Mouse (Mus musculus): ENCODE measurements around the gene Kndc1.

Gene Kndc1

GRCm38 (mm10) chr7:139905261-139905660, 10.8 kb downstream of the Kndc1 start:
- DNase-seq (ENCODE audit: low read depth, low spot score), result no peak

- peak; percentile 76 for DNase-seq (ENCODE audit: low read depth, low spot score)
These were observed 11.2 kb downstream of the Kndc1 start for GRCm38 (mm10) chr7:139905661-139906060.

- peak; percentile 54 for DNase-seq (ENCODE audit: low read depth, low spot score)
These were observed 13.7 kb downstream of the Kndc1 start for GRCm38 (mm10) chr7:139908176-139908575.

- no peak for DNase-seq (ENCODE audit: low read depth, low spot score)
These were observed 15.0 kb downstream of the Kndc1 start for GRCm38 (mm10) chr7:139909469-139909868.

GRCm38 (mm10) chr7:139910204-139910835, 15.8 kb downstream of the Kndc1 start:
- no peak for DNase-seq (ENCODE audit: low read depth, low spot score)

GRCm38 (mm10) chr7:139914141-139915047, 19.9 kb downstream of the Kndc1 start:
- DNase-seq (ENCODE audit: low read depth, low spot score), result peak; percentile 84

- DNase-seq (ENCODE audit: low read depth, low spot score), result peak; percentile 88
These were observed 21.3 kb downstream of the Kndc1 start for GRCm38 (mm10) chr7:139915646-139916257.

GRCm38 (mm10) chr7:139916345-139916744, 21.8 kb downstream of the Kndc1 start:
- DNase-seq (ENCODE audit: low read depth, low spot score), result no peak

GRCm38 (mm10) chr7:139918262-139918661, 23.8 kb downstream of the Kndc1 start:
- DNase-seq (ENCODE audit: low read depth, low spot score), result no peak

- DNase-seq (ENCODE audit: low read depth, low spot score), result peak; percentile 75
These were observed 36.2 kb downstream of the Kndc1 start for GRCm38 (mm10) chr7:139930732-139931131.

GRCm38 (mm10) chr7:139936705-139937104, 42.2 kb downstream of the Kndc1 start:
- peak; percentile 26 for DNase-seq (ENCODE audit: low read depth, low spot score)

- DNase-seq (ENCODE audit: low read depth, low spot score), result peak; percentile 20
These were observed 42.6 kb downstream of the Kndc1 start for GRCm38 (mm10) chr7:139937138-139937537.

GRCm38 (mm10) chr7:139937810-139938209, 43.3 kb downstream of the Kndc1 start:
- peak; percentile 20 for DNase-seq (ENCODE audit: low read depth, low spot score)

GRCm38 (mm10) chr7:139940476-139941209, 46.1 kb downstream of the Kndc1 start:
- DNase-seq (ENCODE audit: low read depth, low spot score), result peak; percentile 84

- DNase-seq (ENCODE audit: low read depth, low spot score), result peak; percentile 95
These were observed 49.3 kb downstream of the Kndc1 start, which contains the start of gene Utf1 for GRCm38 (mm10) chr7:139943674-139944281. Gene Utf1, plus strand, starts transcription at chr7:139943789.

GRCm38 (mm10) chr7:139944291-139945240, 50.1 kb downstream of the Kndc1 start:
- DNase-seq (ENCODE audit: low read depth, low spot score), result peak; percentile 82

GRCm38 (mm10) chr7:139945516-139945915, 51.0 kb downstream of the Kndc1 start:
- DNase-seq (ENCODE audit: low read depth, low spot score), result peak; percentile 92

- DNase-seq (ENCODE audit: low read depth, low spot score), result peak; percentile 57
These were observed 51.5 kb downstream of the Kndc1 start for GRCm38 (mm10) chr7:139946032-139946431.

GRCm38 (mm10) chr7:139949893-139950282, 55.4 kb downstream of the Kndc1 start:
- DNase-seq (ENCODE audit: low read depth, low spot score), result peak; percentile 88
